Mouse (Mus musculus) urinary bladder, adult 2 months (tissue): ENCODE measurements around the gene Fermt2. TPM values are rescaled to one million over a fixed set of nuclear protein-coding genes. Genes with fewer than 3 reads are reported as not detected.

Experiments used
- DNase-seq: peaks from one replicate; pipeline ENCODE4 v3.0.0; 2022; ENCODE audit warnings: low spot score
- polyA plus RNA-seq: library from polyadenylated mRNA; depleted of rRNA; stranded (reverse); fragments of >200 nt; gene quantifications from 2 replicates; pipeline ENCODE4 v1.2.3, GENCODE M21; 2012

The Fermt2 gene
- polyA plus RNA-seq, 1 experiment: 304 TPM

DNA sequence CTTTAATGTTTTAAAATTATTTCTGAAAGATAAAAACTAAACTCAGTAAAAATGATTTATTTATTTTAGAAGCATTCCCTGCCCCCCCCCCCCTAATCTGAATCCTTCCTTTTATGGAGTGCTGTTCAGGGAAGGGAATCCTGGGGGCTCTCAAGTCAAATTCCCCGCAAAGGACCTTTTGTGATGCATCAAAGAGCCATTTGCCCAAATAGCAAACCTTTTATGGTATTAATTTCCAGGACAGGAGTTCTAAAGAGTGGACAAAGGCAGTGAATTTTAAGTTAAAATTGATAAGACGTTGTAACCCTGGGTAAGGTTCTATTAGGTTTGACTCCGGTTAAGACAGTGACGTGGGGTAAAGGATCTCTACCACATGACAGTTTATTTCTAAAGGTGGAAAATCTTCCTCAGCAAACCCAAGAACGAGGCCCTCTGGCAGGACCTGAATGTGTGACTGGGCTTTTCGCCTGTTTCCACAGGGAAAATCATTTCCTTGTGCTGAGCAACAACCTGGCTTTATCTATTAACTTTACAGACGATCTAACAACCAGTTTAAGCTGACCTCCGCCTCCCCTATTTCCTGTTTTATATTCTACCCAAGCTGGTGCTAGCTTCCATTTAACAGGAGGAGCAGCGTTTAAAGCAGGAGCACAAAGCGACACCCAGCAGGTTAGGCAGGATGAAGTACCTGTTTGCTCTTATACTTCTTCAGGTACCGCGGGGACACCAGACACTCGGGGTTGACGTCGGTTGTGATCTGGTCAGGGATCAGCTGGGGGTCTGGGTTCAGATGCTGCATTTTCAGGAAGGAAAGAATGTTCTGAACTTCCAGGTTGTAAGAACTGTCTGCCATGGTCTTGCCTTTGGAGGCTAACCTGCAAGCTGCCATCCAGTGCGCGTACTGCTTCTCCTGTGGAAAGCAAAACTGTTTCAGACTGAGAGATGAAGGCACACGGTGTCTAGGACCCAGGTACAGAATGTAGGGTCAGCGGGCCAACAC, 65.6 kb downstream of the Fermt2 start:
- DNase-seq: no peak

- no peak for DNase-seq
Observed at GRCm38 (mm10) chr14:45463599-45463998, 66.3 kb downstream of the Fermt2 start.

DNA sequence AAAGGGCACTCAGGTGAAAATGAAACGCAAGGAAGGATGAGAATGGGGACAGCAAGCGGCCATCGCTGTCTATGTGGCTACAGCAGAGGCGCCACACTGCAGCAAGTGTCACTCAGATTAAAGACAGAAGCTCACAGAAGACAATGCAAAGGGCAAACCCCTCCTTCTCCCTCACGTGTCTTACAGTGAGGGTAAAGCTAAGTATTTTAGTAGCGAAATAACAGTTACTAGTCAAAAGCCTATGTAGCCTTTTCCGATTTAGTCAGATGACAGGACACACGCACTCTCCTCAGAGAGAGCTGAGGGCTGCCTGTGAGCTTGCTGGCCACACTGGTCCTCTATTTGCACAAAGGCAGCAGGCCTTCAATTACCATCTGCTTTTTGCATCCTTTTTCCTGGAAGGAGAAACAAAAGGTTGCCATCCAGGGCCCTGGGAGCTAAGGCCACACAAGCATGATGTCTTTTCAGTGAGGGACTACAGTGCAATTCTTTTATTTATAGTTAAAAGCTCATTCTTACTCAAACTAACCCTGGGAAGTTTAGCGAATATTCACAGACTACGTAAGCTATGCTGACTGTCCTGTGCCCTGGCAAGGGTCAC, 66.9 kb downstream of the Fermt2 start:
- DNase-seq: no peak

DNA sequence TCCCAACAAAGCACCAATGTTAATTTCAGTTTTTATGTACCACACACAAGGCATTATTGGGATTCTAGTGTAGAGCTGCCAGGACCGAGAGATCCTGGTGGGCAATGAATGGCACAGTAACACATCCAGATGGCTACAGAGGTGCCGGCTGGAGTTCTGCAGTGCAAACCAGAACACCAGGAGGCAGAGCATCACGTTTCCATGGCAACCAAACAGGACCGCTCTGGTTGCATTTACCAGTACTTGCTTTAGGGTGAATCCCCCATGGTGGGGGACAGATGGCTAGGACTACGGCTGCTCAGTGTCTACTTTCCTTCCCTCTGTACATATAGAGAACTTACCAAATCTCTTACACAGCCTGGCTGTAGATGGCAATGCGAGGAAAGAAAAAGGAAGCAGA, 67.5 kb downstream of the Fermt2 start:
- DNase-seq: no peak

- DNase-seq: no peak
Observed at GRCm38 (mm10) chr14:45461945-45462344, 68.0 kb downstream of the Fermt2 start.

DNA sequence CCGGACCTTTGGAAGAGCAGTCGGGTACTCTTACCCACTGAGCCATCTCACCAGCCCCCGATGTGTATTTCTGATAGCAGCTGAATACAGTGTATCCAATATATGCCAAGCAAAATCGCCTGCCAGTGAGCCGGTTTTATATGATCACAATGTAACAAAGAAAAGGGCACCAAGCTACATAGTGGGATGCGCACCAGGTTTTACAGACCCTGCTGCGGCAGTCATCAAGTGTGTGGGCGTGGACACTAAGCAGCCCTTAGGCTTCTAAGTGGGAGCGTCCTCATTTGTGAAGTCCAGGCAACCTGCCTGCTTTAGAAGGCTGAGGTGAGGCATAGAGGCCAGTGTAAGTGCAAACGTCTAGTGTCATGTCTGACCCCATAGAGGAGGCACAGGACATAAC, 69.4 kb downstream of the Fermt2 start:
- no peak for DNase-seq

- no peak for DNase-seq
Observed at GRCm38 (mm10) chr14:45459877-45460276, 70.0 kb downstream of the Fermt2 start.

DNA sequence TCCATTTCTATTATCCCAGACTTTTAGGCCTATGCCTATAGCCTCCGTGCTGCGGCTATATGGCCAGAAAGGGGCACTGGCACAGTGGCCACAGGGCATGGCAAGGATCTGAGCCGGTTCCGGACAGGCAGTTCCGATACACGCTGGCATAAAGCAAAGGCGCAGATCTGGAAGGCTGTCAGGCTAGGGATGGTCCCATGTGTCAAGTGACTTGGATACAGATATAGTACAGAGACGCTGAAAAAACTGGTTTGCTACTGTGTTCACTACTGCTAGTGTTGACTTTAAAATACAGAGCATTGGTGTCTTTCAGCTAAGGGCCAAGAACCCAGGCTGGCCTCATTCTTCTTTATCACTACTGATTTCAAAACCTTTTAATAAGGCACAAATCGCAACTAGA, 72.9 kb downstream of the Fermt2 start:
- DNase-seq: no peak

GRCm38 (mm10) chr14:45456502-45456846, 73.4 kb downstream of the Fermt2 start:
- no peak for DNase-seq

GRCm38 (mm10) chr14:45455651-45456501, 74.0 kb downstream of the Fermt2 start:
- no peak for DNase-seq

- no peak for DNase-seq
Observed at GRCm38 (mm10) chr14:45453538-45454233, 76.2 kb downstream of the Fermt2 start.

DNA sequence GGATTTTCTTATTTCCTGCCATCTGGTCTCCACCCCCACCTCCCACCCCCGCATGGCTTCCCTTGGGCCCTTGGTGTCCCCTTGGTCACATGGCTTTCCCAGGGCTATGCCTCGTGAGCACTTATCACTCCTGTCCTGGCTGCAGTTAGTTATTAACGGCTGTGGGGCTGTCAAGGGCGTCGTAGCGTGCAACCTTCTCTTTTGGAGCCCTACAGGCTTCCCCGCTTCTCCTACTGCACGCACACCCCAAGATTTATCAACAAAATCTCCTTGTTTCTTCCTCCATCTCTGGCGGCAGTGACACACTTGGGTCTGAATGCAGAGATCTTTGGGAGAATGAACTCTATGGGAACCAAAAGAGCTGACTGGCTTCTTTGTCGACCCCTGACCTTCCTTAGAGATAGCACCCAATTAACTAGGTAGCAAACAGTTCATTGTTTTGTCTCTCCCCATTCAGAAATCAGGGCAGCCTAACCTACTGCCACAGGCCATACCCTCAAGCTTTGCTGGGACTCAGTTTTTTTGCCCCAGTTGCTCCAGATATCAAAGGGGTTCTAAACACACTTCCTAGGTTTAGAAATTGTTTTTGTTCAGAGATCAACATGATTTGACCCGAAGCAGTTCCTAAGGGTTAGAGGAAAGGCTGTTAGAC, 76.9 kb downstream of the Fermt2 start:
- no peak for DNase-seq

GRCm38 (mm10) chr14:45452148-45452547, 77.8 kb downstream of the Fermt2 start:
- DNase-seq: no peak

- DNase-seq: no peak
Observed at GRCm38 (mm10) chr14:45451090-45451489, 78.8 kb downstream of the Fermt2 start.

GRCm38 (mm10) chr14:45446777-45447176, 83.1 kb downstream of the Fermt2 start:
- DNase-seq: no peak

- no peak for DNase-seq
Observed at GRCm38 (mm10) chr14:45445445-45445844, 84.5 kb downstream of the Fermt2 start.

- DNase-seq: no peak
Observed at GRCm38 (mm10) chr14:45444870-45445269, 85.0 kb downstream of the Fermt2 start.

- DNase-seq: no peak
Observed at GRCm38 (mm10) chr14:45442781-45443560, 86.9 kb downstream of the Fermt2 start.

DNA sequence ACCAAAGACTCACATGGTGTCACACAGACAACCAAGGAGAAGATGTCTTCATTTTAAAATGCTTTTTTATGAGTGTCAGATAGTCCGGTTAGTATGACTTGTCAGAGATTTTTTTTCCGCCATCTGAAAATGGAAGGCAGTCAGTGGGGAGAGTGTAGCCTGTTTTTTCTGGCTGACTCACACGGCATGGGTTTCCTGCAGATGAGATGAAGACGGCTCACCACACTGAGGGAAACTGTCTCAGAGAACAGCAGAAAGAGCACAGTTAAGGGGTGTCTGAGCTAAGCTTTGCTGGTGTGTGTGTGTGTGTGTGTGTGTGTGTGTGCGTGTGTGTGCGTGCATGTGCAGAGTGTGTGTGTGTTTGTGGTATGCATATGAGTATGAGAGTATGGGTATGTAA, 88.6 kb downstream of the Fermt2 start:
- DNase-seq: no peak

DNA sequence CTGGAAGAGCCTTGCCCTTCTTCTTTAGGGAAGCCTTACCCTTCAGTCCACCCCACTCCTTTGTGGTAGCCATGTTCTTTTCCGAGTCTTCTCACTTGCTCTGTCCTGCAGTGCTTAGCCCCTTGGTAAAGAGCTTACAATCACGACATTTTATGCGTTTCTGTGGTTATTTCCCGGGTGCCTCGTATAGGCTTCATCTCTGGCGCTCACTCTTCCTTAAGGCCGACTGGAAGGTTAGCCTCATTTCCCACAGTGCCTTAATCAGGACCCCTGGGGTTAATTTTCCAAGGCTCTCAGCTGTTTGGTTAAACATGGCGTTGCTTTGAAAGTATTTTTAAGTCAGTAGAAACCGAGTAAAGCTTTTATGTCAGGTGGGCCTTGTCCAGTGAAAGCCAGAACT, 90.5 kb downstream of the Fermt2 start:
- no peak for DNase-seq
